Mouse (Mus musculus) fat pad, adult 2 months (tissue): ENCODE measurements around the gene Ppp1r15b.

Experiments
- DNase-seq: peaks from one replicate; pipeline ENCODE4 v3.0.0-alpha.2; 2011; ENCODE audit warnings: low read depth, low spot score; ENCODE audit errors: extremely low read depth

Ppp1r15b gene

DNA sequence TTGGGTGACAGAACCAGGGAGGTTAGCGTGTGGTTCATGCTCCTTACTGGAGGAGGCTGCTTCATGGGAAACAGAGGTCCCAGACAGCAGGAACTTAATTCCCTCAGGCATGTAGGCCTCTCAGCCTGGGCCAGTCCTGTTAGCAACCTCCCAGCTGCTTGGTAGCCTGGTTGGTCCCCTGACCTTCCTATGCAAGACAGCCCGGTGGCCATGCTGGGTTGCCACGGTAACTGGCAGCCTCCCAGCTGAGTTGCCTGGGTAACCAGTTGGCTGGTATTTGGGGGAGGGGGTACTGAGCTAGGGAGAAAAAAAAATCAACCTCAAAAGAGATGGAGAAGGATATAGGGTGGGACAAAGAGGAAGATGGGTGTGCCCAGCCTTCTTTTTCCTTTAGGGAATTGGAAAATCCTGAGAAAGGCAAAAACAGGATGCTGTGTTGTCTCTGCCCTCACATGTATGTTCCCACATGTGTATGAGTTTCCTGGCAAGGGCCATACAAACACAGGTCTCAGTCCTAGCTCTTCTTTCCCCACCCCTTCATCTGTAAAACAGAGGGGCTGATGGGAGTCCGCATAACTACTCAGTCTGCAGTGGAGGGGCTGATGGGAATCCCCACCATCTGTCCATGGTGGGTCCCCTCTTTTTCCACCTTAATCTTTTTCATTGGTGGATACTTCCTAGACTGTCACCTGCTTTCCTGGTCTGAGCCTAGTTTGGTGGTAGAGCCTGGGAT lies 57.2 kb downstream of the Ppp1r15b start:
- no peak for DNase-seq

GRCm38 (mm10) chr1:133188719-133189118 lies 57.8 kb downstream of the Ppp1r15b start:
- no peak for DNase-seq
